Mouse (Mus musculus) olfactory bulb, adult 2 months (tissue): ENCODE measurements around the gene Spsb4.

Experiments used
- CTCF ChIP-seq: fragments of 200-500 bp; IDR thresholded peaks from 2 replicates; pipeline ENCODE4 v1.5.1; 2012; ENCODE audit warnings: low read depth, mild to moderate bottlenecking, low read length, moderate library complexity; ENCODE audit not compliant: insufficient read depth
- POLR2A ChIP-seq: fragments of 200-500 bp; IDR thresholded peaks from 2 replicates; pipeline ENCODE4 v1.6.1; 2012; ENCODE audit warnings: mild to moderate bottlenecking, low read depth, low read length, moderate library complexity; ENCODE audit not compliant: insufficient read depth

GRCm38 (mm10) chr9:96916076-96916475 is 102.6 kb downstream of the Spsb4 start:
- TF ChIP-seq CTCF (no peak), POLR2A (no peak)
